Mouse (Mus musculus) heart, postnatal 25 days (tissue): ENCODE measurements around the gene Morn5. TPM values are rescaled to one million over a fixed set of nuclear protein-coding genes. Genes with fewer than 3 reads are reported as not detected.

Experiments
- DNase-seq: peaks from one replicate; pipeline ENCODE4 v3.0.0; 2022; ENCODE audit warnings: low spot score
- intact Hi-C: fragments of 180-260 bp; cut with DNase I; formaldehyde crosslinking; loops from one replicate; pipeline ENCODE4 v1.15.1; 2025
- total RNA-seq, 2 experiments: library from RNA; stranded (reverse); gene quantifications; 2 replicates each; pipeline ENCODE4 v1.2.3; 2021

Gene Morn5
- total RNA-seq, 2 experiments from 2014 or later = not detected

- intact Hi-C loops = no loop called here
- DNase-seq = no peak
Measured at GRCm38 (mm10) chr2:36056248-36056647, 7.0 kb downstream of the Morn5 start.

- no peak for DNase-seq
- intact Hi-C loops = no loop called here
Measured at GRCm38 (mm10) chr2:36061409-36061808, 12.2 kb downstream of the Morn5 start.

- no peak for DNase-seq
- intact Hi-C loops = no loop called here
Measured at GRCm38 (mm10) chr2:36067132-36067531, 17.9 kb downstream of the Morn5 start.

- intact Hi-C loops = no loop called here
- DNase-seq = no peak
Measured at GRCm38 (mm10) chr2:36071660-36072305, 22.5 kb downstream of the Morn5 start.

GRCm38 (mm10) chr2:36073781-36074180 lies 24.5 kb downstream of the Morn5 start:
- DNase-seq = no peak
- intact Hi-C loops = no loop called here

GRCm38 (mm10) chr2:36075210-36075609 lies 26.0 kb downstream of the Morn5 start:
- intact Hi-C loops = loop anchor here (5.0 kb wide), 1 partner anchor 38 kb away; no protein-coding TSS in a partner anchor
- DNase-seq = no peak

GRCm38 (mm10) chr2:36077160-36077761 lies 28.0 kb downstream of the Morn5 start:
- DNase-seq = no peak
- intact Hi-C loops = loop anchor here (5.0 kb wide), 1 partner anchor 40 kb away; no protein-coding TSS in a partner anchor

- DNase-seq = no peak
- intact Hi-C loops = no loop called here
Measured at GRCm38 (mm10) chr2:36081446-36081845, 32.2 kb downstream of the Morn5 start.

GRCm38 (mm10) chr2:36082802-36083580 lies 33.7 kb downstream of the Morn5 start:
- intact Hi-C loops = no loop called here
- no peak for DNase-seq

- no peak for DNase-seq
- intact Hi-C loops = no loop called here
Measured at GRCm38 (mm10) chr2:36085041-36085440, 35.8 kb downstream of the Morn5 start.

GRCm38 (mm10) chr2:36089190-36089589 lies 39.9 kb downstream of the Morn5 start:
- intact Hi-C loops = no loop called here
- DNase-seq = no peak

- intact Hi-C loops = no loop called here
- no peak for DNase-seq
Measured at GRCm38 (mm10) chr2:36090853-36091741, 41.8 kb downstream of the Morn5 start.

- intact Hi-C loops = no loop called here
- no peak for DNase-seq
Measured at GRCm38 (mm10) chr2:36092748-36093147, 43.5 kb downstream of the Morn5 start.

- intact Hi-C loops = no loop called here
- no peak for DNase-seq
Measured at GRCm38 (mm10) chr2:36093301-36093700, 44.0 kb downstream of the Morn5 start.

- DNase-seq = no peak
- intact Hi-C loops = no loop called here
Measured at GRCm38 (mm10) chr2:36093914-36094475, 44.7 kb downstream of the Morn5 start.

- DNase-seq = no peak
- intact Hi-C loops = no loop called here
Measured at GRCm38 (mm10) chr2:36097129-36097815, 48.0 kb downstream of the Morn5 start.

GRCm38 (mm10) chr2:36098021-36098420 lies 48.8 kb downstream of the Morn5 start:
- DNase-seq = no peak
- intact Hi-C loops = no loop called here

GRCm38 (mm10) chr2:36099739-36100138 lies 50.5 kb downstream of the Morn5 start:
- intact Hi-C loops = loop anchor here (5.0 to 10.0 kb wide), 2 partner anchors 113 to 175 kb away; no protein-coding TSS in a partner anchor
- DNase-seq = no peak
